Mouse (Mus musculus): ENCODE results near the gene Ank2.

Gene Ank2

GRCm38 (mm10) chr3:126921941-126922340 is 577.2 kb downstream of the Ank2 start:
- no peak for DNase-seq (ENCODE audit: extremely low read depth, low read depth)

GRCm38 (mm10) chr3:126920296-126920695 is 578.9 kb downstream of the Ank2 start:
- no peak for DNase-seq (ENCODE audit: extremely low read depth, low read depth)

GRCm38 (mm10) chr3:126918805-126919473 is 580.2 kb downstream of the Ank2 start:
- DNase-seq (ENCODE audit: extremely low read depth, low read depth): no peak

- no peak for DNase-seq (ENCODE audit: extremely low read depth, low read depth)
Observed at GRCm38 (mm10) chr3:126916381-126916780, 582.8 kb downstream of the Ank2 start.

GRCm38 (mm10) chr3:126903543-126903942 is 595.6 kb downstream of the Ank2 start:
- DNase-seq (ENCODE audit: extremely low read depth, low read depth): peak; percentile 29

GRCm38 (mm10) chr3:126886644-126887043 is 612.5 kb downstream of the Ank2 start:
- no peak for DNase-seq (ENCODE audit: extremely low read depth, low read depth)

GRCm38 (mm10) chr3:126886090-126886489 is 613.1 kb downstream of the Ank2 start:
- DNase-seq (ENCODE audit: extremely low read depth, low read depth): no peak

GRCm38 (mm10) chr3:126878233-126878632 is 620.9 kb downstream of the Ank2 start:
- no peak for DNase-seq (ENCODE audit: extremely low read depth, low read depth)

Data from MEL-GATA-1-ER (cell line).